Mouse (Mus musculus) liver, adult 2 months (tissue): ENCODE data around the gene F2.

ENCODE experiments used
- CTCF ChIP-seq: fragments of 200-500 bp; IDR thresholded peaks from 2 replicates; pipeline ENCODE4 v1.5.1; 2011; ENCODE audit warnings: low read depth, low read length, control low read depth
- POLR2A ChIP-seq: fragments of 200-500 bp; IDR thresholded peaks from 2 replicates; pipeline ENCODE4 v1.6.1; 2011; ENCODE audit warnings: low read length, control low read depth; ENCODE audit not compliant: insufficient read depth; ENCODE audit errors: extremely low read depth

- TF ChIP-seq CTCF = no peak
- no peak for TF ChIP-seq POLR2A
Measured at GRCm38 (mm10) chr2:91670038-91670437, 33.8 kb upstream of the F2 start.
